Mouse (Mus musculus) cerebellum, adult 9-11 months (tissue): ENCODE results near the gene Tmem213.

Experiments
- DNase-seq: peaks from one replicate; pipeline ENCODE4 v3.0.0; 2022

Gene Tmem213

DNA sequence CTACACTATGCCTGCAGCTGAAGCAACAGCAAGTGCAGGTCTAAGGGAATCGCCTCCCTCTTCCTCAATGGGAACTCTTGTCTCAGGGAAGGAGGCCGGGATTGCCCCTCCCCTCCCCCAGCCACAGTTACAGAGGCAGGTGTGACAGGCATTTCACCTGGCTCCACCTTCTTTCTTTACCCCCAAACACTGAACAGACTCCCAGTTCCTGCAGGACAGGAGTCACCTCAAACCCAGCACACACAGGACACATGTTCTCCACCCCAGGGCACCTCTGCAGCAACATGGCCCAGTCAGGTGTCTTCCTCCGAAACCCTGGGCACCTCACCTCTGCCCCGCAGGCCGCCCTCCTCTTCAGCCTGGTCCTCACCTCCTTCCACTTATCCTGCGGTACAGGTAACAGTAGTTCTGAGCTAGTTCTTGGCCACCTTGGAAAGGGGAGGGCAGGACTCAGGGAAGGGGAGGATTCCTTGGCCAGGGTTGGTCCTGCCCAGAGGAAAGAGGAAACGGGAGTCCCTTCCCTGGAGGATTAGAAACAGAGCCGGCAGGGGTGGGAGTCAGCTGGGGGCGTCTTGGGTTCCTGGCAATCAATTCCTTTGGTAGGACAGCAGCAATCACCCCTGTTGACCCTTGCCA, at the start of gene Tmem213:
Gene Tmem213 (plus strand): TSS at position 96 of the 636 bp plus-strand sequence.
- DNase-seq: no peak

DNA sequence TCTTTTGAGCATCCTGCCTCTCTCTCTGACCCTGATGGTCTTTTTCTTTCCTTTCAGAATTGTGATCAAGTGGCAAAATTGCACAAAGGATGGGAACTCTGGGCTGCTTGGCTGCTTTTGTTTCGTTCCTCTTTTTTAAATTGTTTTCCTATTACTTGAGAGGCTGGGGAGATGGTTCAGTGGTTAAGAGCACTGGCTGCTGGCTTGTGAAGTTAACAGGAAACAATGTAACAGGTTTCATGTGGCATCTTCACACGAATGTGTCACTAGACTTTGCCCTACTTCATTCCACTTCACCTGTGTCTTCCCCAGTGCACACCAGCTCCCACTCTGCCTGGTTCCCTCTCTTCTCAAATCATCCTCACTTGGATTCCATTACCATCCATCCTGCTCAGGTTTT, 44.4 kb upstream of the Tmem213 start:
- no peak for DNase-seq

DNA sequence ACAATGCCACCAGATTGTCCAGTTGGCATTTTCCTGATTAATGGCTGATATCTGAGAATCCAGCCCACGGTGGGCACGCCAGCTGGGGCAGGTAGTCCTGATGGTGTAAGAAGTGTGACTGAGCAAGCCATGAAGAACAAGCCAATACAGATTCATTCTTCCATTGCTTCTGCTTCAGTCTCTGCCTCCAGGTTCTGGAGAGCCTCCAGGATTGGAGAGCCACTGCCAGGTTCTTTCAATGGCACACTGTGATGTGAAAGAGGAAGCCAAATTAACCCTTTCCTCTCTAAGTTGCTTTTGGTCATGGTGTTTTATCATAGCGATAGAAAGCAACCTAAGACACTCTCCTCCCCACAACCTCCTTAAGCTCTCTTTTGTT, 43.9 kb upstream of the Tmem213 start:
- DNase-seq: peak; percentile 58

DNA sequence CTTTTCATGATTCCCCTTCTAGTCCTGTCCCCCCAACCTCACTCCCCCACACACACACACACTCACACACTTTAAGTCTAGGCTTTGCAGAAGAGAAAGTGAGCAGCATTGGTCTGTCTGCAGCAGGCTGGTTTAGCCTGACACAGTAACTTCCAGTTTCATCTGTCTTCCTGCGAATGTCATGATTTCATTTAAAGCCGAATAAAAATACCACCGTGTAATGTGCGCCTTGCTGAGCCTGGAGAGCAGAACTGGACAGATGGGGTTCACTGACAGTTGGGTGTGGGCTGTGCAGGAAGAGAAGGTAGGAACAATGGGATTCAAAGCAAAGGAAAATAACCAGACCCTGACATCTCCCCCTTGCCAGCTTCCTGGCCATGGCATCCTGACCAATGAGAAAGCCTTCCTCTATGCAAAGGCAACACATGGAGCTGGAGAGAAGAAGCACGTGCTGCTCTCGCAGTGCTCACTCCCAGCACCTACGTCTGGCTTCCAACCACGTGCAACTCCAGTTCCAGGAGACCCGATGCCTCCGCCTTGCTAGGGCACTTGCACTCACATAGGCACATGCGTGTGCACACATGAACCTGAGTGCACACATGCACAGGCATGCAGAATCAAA, 43.4 kb upstream of the Tmem213 start:
- DNase-seq: peak; percentile 24

DNA sequence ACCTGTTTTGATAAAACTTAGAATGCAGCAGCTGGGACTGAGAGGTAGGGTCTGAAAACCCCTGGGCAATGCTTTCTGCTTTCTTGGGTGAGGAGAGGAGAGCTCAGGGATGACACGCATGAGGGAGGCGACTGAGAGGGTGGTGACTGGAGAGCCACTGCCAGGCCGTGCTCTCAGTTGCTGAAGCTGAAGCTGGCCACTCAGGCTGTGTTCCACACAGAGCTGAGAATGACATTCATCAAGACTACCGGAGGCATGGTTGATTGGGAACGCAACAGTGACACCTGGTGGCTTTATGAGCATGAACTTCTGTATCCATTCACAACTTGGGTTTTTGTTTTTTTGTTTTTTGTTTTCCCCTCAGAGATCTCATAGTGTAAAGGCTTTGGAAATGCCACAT, 42.8 kb upstream of the Tmem213 start:
- DNase-seq: peak; percentile 64

DNA sequence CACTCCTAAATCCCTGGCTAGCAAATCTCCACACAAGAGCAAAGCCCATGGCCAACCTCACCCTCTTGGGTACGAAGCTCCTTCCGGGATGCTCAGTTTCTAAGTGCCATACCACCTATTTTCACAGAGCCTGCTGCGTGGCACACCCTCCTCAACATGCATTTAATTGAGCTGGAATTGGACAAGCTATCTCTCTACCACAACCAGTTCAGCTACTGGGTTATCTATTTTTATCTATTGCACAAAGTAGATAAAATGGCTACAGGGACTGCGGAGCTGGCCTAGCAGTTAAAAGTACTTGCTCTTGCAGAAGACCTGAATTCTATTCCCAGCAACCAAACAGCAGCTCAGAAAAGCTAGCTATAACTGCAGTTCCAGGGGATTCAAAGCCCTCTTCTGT, 37.8 kb upstream of the Tmem213 start:
- DNase-seq: no peak

DNA sequence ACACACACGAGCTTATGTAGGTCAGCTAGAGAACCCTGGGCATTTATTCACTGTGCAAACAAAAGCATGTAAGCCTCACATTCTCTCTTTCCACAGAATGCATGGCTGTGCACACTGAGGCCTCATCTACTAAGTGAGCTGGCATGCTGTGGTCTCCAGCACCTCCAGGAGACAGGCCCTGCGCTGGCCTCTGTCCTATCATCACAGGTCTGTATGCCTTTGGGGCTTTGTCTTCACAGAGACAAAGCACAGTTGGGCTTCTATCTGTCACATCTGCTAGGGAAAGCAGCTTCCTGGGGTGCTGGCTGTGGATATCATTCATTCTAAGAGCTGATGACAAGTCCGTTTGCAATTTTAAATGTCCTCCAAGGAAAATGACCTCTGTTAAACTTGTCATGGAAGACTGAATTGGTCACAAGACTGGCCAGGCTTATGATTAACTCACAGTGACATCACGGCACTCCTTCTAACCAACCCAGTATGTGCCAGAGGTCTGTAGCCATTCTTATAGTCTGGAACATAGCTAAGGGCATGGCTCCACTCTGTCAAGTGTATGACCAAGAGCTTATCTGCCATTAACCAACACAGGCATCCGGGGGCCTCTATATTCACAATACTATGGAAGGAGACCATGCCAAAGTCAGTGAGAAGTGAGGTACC, 36.8 kb upstream of the Tmem213 start:
- DNase-seq: no peak

DNA sequence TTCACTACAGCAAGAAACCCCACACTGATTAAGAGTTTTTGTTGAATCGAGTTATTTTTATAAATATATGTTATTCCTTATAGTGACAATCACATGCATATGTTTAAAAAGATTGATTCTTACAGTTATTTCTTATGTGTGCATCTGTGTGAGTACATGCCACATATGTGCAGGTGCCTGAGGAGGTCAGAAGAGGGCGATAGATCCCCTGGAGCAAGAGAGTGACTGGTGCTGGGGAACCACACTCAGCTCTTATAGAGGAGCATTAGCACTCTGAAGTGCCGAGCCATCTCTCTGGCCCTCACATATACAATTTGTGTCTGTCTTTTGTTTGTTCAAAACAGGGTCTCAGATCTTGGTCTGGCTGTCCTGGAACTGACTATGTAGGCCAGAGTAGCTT, 35.5 kb upstream of the Tmem213 start:
- DNase-seq: no peak

DNA sequence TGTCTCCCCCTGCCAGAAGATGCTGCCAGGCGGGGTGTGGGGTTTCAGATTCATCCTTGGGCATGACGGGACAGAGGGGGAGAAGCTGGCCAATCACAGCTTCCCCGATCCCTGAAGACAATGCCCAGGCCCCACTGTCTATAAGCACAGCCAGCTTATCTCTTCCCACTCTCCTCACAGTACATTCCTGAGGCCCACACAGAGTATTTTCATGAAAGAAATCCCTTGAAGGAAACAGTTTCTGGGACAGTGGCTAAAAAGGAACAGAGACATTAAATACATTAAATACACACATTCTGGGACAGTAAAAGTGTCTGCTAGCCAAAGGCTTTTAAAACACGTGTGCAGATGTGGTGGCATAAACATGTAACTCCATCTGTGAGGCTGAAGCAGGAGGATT, 28.7 kb upstream of the Tmem213 start:
- no peak for DNase-seq

DNA sequence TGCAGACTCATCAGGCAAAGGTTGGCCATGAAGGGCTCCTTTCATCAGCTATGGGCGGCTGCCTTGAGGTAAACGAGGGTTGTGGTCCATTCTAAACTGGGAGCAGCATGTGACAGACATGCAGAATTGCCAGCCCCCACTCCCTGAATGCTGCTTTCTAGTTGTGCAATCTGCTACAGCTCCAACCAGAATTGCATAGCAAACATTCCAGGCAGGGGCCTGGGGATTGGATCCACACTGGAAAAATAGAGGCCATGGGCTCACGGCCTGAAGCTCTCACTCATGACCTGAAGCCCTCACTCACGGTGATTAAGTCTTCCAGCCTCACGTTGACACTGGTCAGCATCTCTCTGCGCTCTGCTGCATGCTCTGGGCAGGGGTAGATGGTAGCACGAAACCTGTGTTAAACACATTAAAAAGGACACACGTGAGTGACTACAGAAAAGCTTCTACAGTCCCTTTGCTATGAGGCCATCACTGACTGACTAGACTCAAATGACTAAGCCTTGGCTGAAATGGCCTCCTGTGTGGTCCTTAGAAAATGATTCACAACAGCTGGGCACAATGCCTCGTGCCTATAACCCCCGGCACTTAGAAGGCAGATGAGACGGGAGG, 27.2 kb upstream of the Tmem213 start:
- no peak for DNase-seq

DNA sequence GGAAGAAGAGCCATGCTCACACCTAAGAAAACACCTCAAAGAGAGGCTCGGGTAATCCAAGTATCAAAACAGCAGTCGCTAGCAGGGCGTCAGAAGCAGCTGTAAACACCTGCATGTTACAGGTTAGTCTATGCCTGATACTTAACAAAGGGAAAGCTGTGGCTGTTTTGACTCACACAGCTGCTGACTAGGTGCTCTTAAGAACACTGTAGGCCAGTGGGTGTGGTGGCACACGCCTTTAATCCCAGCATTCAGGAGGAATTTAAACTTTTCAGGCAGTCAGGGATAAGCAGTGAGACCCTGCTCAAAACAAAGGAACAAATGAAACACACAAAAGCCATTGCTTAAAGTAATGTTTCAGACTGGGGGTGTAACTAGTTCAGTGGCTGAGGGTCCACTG, 25.9 kb upstream of the Tmem213 start:
- DNase-seq: no peak

DNA sequence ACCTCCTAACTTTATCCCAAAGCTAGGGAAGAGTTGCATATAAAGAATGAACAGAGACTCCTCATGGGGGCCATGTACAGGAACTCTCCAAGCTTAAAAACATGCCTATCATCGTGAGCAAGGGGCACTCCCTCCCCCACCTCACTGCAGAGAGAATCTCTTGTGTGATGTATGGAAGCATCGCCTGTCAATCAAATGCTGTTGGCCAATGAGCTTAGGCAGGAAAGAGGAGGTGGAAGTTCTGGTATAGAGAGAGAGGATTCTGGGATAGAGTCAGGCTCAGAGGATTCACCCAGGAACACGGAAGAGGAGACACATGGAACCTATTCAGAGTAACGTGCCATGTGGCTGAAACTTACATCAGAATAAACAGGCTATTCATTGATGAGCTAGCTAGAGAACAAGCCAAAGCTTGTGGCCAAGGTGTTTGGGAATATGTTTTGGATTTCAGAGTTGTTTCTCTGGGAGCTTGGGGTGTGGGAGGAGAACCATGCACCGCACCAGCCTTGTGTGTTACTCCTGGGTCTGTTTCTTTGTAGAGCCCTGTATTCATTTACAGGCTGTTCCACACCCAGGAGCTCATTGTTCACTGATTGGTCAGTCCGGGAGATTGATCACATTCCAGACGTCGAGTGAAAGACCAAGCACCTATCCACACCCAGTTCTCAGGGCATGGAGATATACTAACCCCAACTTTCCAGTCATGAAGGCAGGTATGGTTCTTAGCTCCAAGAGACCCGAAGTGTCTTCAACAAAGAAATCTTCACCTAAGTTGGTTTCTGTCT, 21.6 kb upstream of the Tmem213 start:
- DNase-seq: no peak

DNA sequence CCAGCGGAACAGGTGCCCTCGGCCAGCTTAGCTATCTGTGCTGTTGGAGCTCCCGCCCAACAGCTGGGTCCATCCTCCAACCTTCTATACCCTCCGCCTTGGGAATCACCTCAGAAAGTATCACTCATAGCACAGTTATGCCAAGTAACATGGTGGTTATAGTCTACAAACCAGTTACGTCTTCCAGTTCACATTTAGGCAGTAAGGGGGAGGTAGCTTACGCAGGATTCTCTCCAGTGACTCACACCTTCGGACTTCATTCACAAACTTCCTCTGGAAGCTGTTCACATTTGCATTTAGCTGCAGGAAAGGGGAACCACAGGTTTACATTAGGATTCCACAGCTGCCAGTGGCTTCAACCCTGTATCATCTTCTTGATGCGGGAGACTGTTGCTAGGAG, 16.5 kb upstream of the Tmem213 start:
- DNase-seq: no peak

DNA sequence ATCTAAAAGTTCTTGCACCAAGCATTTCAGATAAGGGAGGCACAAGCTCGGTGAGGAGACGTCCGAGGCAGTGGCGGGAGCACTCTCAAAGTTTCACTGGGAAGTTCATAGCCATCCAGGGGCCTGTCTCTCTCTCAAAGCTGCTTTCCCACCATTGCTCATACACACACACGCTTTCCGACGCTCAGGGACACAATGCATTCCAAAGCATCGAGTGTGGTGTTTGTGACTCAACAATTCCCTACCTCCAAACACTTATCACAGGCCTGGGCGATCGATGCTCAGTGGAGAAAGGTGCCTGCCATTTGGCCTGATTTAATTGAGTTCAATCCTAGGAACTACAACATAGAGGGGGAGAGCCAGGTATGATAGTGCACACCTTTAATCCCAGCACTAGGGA, 14.4 kb upstream of the Tmem213 start:
- DNase-seq: no peak

DNA sequence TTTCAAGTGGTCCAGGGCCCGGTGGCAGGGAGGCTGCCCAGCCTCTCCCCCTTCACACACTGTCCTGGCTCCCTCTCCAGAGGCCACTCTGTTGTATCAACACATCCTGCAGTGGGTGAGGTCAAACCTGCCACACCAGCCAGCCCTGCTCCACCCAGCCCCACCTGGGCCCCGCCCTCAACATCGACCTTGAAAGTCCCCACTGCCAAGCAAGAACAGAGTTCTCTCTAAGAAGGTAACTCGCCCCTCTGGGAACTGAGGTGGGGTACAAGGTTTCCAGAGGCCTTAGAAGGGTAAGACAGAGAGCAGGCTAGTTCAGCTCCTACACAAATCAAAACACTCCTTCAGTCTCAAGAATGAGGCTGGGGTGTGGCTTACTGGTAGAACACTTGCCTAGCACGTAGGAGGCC, 12.1 kb upstream of the Tmem213 start:
- DNase-seq: no peak

DNA sequence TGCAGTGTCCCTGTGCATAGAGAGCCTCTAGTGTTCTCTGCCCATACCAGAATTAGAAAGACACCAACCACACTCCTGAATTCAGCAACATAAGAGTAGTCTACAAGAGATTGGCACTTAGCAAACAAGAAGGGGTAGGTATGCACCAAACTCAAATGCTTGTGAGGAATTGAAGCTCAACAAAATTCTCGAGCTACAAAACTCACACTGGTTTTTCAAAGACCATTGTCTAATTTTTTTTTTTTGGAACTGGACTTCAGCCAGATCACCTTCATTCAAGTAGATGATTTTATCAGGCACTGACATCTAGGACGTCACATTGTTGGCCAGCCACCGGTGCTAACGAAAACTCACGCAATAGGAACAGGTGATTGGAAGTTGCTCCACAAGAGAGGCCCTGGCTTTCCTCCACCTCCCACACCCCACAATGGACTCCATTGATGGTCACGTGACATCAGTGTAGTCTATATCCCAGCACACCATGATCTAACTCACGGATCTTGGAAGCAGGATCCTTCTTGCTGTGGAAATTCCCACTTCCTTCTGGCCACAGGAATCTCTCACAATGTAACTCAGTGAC, 6.7 kb upstream of the Tmem213 start:
- no peak for DNase-seq

DNA sequence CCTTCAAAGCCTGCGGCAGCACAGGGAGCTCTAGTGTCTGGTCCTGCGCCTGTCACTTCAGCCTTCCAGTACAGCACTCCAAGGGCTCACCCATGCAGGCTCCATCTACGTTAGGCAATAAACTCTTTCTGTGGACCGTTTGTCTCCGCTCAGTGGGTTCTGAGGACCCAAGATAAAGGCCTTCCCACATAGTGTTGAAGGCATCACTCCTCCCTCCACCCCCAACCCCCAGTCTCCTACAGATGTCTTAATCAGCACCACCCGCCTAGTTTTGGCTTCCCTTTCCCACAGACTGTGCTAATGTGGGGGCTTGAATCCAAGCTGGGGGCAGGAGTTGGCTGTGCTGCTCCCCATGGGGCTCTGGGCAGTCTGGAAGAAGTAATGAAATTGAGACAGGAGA, 5.3 kb upstream of the Tmem213 start:
- DNase-seq: no peak

DNA sequence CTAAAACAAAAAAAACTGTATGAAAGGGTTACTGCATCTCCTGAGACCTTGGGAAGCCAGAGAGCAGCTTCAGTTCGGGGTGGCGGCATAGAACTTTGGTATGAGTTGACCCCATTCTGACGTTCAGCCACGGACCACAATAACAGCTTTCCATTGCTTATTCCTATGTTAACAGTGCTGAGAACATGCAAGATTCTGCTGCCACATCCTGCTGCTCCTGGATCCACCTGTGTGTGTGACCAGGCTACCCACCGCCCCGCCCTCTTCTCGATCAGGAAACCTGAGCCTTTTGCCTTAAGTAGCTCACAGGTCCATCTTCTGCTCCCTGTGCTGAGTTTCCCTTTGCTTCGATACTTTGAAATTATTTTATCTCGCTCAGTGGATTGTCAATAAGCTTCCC, 3.1 kb upstream of the Tmem213 start:
- no peak for DNase-seq

DNA sequence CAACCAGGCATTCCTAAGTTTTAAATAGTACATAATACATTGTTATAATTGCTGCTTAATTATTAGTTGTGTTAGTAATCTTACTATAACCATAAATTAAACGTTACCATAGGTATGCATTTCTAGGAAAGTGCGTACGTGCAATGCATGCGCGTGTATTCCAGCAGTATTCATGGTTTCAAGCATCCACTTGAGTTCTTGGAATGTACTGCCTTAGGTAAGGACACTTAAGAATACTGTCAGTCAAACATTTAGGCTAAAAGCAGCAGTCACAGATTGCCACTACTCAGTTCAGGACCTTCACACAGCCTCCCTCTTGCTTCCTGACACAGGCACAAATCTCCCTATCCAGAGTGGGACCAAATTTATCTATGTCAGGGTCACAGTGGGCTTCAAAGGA, 606 bp upstream of the Tmem213 start:
- DNase-seq: no peak

DNA sequence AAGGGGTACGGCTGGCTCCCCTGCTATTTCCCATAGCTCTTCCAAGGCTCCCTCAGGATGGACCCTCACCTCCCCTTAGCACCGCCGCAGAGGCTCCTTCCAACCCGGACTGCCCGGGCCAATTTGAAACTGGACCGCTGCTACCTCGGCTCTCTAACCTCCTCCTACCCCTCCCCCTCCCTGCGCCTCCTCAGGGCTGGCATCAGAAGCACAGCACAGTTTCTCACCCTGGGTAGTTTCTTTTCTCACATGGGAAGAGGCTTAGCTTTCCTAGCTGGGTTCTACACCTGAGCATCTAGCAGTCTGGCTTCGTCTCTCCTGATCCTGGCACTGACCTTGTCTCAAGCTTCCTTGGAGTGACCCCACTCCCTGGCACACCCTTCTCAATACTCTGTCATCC, 816 bp downstream of the Tmem213 start:
- no peak for DNase-seq

DNA sequence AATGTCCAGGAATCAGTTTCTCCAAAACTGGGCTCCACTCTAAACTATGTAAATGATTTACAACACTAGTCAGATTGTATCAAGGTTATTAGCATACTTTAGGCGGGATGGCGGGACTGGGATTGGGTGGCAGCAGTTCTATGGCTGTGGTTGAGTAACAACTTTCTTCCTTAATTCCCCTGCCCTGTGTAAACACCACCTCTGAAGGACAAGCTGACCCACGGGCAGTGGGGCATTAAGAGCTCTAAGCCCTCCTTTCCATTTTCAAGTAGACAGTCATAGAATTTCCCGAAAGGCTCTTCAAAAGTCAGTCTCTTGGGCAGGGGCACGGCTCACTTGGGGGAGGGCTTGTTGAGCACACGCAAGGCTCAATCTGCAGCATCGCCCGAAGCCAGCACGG, 1.8 kb downstream of the Tmem213 start:
- no peak for DNase-seq

DNA sequence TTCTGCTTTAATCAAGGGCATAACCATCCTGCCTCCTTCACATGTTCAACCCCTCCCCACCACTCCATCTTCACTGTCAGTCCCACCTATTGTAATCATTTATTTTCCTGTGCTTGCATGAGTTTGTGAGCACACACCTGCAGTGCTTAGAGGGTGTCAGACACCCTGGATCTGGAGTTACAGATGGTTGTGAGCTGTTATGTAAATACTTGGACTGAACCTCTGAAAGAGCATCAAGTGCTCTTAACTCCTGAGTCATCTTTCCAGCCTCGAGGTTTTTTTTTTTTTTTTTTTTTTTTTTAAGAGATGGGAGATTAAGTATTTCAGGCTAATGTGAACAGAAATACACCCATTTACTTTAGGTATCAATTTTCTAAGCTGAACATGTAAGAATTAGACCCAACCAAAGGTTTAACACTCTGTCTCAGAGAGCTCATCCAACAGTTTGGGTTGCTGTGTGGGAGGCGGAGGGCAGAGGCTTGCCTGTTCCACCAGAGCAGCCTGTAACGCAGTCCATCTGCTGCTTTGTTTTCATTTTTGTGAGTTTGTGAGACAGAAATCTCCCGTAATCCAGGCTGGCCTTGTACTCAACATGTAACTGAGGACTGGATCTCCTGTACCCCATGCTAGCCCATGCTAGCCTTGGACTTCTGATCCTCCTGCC, 7.2 kb downstream of the Tmem213 start:
- no peak for DNase-seq

DNA sequence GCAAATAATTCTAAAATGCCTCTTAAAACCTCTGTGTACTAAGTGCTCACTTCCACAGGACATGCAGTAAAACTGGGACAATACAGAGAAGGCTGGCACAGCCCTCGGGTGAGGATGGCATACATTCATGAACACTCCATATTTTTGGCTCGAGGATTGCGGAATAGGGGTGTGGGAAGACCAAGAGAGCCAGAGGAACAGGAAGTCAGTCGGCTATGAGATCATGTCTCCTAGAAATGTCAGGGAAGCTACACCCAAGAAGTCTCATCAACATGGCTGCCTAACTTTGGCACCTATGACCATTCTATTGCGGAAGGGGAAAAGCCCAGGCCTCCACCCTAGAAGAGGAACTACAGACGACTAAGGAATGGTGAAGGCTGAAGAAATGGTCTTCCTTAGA, 9.3 kb downstream of the Tmem213 start:
- DNase-seq: no peak
